Mouse (Mus musculus): Measurements from ENCODE around the gene Gm20441.
"Not testable (repeated sequence)": the region's sequence is repeated elsewhere in the genome, so short reads cannot be mapped to it uniquely, and the experiment has no call there.

Gene Gm20441

DNA sequence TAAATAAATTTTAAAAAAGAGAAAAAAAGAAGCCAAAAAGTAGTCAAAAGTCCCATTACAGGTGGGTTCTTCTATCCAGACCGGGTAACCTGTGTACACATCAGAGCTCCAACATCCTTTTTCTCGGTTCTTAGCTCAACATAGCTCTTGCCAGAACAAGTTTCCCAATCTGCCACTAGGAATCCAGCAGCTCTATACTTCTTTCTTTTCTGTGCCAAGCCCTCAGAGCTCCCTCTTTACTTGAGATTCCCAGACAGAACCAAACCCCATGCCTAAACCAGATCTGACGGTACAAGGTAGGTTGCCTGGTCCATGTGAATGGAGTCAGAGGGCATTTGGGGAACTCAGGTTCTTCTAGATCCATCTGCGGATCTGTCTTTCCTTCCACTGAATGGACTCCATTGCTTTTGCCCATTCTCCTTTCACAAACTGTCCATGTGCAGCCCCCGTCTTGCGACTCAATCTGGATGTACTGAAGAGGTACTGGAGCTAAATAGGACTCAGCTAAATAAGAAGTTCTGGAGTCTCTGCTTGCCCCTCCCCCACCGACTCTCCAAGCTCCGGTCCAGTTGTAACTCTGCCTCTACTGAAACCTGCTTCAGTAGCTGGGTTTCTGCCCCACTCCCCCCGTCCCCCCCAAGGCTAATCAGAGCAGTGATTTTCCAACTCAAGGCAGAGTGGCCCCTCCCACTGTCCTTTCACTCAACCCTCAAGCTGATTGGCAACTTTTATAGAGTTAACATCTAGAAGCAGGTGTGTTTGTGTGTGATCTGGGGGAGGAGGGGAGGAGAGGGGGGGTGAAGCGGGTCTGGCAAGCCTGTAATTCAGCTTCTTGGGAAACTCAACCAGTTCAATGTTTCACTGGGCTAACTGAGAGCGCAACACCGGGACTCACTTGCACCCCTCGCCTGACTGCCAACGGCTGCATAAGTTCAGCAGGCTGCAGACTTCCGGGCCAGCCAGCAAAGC, 1.3 kb downstream of the Gm20441 start:
- DNase-seq (ENCODE audit: low spot score): no peak

DNA sequence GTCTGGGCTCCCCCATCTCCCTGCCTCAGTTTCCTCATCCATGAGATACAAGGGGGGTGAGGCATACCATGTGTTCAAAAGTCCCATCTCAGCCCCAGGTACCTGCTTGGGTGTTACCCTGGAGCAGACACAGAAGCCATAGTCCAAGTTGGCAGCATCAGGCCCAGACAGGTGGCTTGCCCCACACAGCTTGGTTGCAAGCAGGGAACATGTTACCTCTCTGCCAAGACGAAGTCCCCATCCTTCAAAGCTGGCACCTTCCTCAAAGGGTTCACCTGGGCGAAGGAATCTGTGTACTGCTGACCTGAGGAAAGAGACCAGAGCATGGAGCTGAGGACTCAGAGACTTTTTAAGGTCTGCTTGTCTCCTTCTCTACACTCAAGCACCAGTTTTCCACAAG, 2.9 kb downstream of the Gm20441 start:
- no peak for DNase-seq (ENCODE audit: low spot score)

DNA sequence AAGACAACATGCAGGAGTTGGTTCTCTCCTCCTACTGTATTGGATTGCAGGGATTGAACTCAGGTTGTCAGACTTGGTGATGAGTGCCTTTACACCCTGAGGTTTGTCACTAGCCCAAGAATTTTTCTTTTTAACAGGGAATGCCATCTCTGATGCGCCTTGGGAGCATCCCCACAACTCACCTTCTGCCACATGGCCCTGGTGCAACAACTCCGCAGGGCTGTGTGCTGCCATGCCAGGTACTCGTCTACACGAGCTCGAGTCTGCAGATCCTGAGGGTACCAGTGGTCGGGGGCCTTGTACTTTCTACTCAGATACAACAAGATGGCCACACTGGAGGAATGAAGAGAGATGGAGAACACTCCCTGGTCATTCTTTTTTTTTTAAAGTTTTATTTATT, 4.2 kb downstream of the Gm20441 start:
- no peak for DNase-seq (ENCODE audit: low spot score)

DNA sequence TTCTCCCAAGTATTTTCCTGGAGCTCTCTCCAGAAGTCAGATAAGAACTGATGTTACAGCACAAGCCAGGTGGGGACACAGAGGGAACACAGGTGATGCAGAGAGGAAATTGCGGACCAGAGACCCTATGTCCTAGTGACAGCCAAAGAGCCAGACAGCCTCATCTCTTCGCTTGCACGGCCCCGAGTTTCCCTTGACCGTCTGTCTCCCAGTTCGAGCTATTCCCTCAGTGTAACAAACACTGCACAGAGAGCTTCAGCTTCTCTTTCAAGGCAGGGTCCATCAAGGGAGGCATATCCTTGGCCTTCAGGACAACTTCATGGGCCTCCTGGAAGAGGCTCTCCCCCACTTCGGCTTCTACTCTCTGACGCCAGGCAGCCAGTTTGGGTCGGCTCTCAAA, 6.2 kb downstream of the Gm20441 start:
- DNase-seq (ENCODE audit: low spot score): no peak

DNA sequence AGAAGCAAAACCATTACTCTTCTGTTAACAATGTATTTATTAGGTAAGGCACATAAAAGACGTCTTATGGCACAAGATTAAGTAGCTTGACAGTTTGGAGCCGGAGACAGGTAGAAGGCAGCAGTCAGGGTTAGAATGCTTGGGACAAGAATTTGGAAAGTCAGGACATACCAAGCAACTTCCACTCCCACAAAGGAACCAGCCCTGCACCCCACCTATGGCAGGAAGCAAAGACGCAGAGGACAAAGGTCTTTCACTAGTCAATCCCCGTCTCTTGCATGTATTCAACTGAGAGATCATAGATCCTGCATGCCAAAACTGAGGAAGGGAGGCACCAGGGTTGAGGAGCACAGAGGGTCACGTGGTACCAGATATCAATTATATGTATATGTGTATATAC, 6.7 kb downstream of the Gm20441 start:
- no peak for DNase-seq (ENCODE audit: low spot score)

DNA sequence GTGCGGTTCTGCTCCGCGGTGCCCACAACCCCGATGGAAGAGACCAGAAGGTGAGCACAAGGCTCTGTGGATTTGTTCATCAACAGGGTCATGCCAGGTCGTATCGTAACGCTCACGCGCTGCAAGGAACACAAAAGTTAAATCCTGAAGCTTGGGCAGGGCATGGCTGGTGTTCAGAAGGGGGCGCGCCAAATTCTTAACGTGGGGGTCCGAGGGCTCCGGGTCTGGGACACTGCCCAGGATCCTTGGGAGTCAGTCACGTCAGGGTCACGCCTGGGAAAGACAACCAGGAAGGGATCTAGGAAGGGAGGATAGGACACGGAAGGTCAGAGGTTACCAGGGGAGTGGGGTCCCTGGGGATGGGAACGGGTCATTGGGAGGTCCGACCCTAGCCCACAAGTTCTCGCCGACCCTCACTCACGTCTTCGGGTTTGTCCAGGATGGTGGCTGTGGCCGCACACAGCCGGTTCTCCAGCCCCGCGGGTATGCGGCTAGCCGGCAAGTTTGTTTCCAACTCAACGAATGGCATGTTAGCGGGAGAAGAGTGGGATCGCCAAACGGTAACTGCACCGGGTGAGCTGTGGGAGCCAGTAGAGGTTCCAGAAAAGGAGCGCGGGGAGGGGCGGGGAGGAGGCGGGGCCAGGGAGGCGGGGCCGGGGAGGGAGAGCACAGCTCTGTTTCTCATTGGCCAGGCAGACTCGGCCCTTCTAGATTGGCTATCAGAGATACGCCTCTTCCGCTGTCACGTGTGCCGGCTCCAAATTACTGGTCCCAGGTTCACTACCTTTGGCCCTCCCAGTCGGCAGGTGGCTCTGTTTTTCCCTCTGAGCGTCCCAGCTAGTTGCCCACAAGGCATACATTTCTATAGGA, 7.7 kb downstream of the Gm20441 start, which contains the start of gene Ddt:
Gene Ddt, minus strand, starts transcription at position 620 of the 870 bp plus-strand sequence.
- peak; percentile 90 for DNase-seq (ENCODE audit: low spot score)

DNA sequence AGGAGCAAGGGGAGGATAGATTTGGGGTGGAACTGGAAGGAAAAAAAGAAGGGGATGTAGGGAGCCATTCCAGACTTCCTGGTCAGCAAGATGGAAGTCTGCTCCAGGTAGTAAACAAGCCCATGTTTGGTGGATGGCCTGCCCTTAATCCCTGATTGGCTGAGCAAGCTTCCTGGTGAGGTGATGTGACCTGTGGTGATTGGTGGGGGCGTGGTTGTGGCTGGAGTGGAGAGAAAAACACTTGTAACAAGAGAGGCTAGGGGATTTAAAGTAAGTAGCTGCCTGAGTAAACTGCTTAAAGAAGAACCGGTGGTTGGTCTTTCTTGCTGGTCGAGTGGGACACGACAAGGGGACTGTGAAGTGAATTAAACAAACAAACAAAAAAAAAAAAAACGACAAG, 13.0 kb downstream of the Gm20441 start:
- not testable (repeated sequence) for DNase-seq (ENCODE audit: low spot score)

- no peak for DNase-seq (ENCODE audit: low spot score)
These were observed 13.9 kb downstream of the Gm20441 start for GRCm38 (mm10) chr10:75766856-75767255.

GRCm38 (mm10) chr10:75764519-75765473, 16.0 kb downstream of the Gm20441 start:
- DNase-seq (ENCODE audit: low spot score): peak; percentile 88

- DNase-seq (ENCODE audit: low spot score): peak; percentile 99
These were observed 16.9 kb downstream of the Gm20441 start, which contains the start of gene Cabin1 for GRCm38 (mm10) chr10:75763682-75764518. Gene Cabin1, minus strand, starts transcription at chr10:75764341.

GRCm38 (mm10) chr10:75762413-75762812, 18.3 kb downstream of the Gm20441 start:
- DNase-seq (ENCODE audit: low spot score): no peak

DNA sequence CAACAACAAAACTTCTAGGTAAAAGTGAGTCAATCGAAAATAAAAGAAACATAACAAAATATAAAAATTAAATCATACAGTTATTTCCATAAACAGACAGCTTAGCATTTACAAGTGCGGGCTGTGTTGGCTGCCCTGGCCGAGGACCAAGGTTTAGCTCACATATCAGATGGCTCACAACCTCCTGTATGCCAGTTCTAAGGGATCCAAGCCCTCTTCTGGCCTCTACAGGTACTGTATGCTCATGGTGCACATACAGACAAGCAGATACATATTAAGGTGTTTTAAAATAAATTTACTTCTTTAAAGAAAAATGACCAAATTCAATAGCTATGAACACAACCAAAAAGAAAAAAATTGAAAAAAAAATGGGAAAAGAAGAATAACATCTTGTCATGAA, 20.4 kb downstream of the Gm20441 start:
- DNase-seq (ENCODE audit: low spot score): no peak

DNA sequence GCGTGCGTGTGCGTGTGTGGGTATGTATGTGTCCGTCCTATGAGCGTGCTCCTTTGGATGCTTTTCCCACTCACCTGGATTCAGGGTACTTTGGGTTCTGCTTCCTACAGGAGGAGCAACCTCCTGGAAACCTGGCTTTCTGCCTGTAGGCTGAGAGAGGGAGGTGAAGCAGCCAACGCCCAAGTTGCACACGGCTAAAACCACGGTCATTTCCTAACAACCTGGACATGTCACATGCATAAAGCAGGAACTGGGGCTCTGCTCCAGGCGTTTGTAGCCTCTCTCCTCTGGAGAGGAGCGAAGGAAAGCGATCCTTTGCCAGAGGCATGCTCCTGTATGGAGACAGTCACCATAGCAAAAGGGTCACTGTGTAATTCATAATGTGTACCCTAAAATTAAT, 24.0 kb downstream of the Gm20441 start:
- no peak for DNase-seq (ENCODE audit: low spot score)

DNA sequence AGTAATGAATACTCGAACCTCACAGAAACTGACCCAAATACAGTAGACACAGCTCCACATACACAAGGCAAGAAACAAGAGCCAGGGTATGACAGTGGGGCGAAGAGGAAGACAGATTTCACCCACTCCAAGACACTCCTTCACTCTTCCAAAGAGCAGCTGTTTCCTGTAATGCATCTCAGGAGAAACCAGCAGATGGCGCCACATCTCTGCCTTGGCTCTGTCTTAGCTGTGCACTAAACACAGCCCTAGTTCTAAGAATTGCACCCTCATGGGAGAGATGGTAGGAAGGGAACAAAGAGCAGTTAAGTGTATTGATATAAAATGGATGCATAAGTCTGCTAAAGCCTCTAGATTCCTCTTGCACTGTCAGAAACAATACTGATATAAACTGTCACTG, 36.7 kb downstream of the Gm20441 start:
- DNase-seq (ENCODE audit: low spot score): peak; percentile 92

GRCm38 (mm10) chr10:75743369-75743768, 37.4 kb downstream of the Gm20441 start:
- no peak for DNase-seq (ENCODE audit: low spot score)

GRCm38 (mm10) chr10:75740866-75741265, 39.9 kb downstream of the Gm20441 start:
- no peak for DNase-seq (ENCODE audit: low spot score)

- DNase-seq (ENCODE audit: low spot score): no peak
These were observed 55.3 kb downstream of the Gm20441 start for GRCm38 (mm10) chr10:75725449-75725848.

Data from retina, embryonic 14.5 days (tissue).